Mouse (Mus musculus) urinary bladder, postnatal 10 days (tissue): Measurements from ENCODE around the gene Dgke.
A peak's percentile ranks its signal among the peaks of the same experiment; 100 is the strongest.

Source experiments
- DNase-seq: peaks from one replicate; pipeline ENCODE4 v3.0.0; 2022; ENCODE audit warnings: low spot score

Dgke gene

DNA sequence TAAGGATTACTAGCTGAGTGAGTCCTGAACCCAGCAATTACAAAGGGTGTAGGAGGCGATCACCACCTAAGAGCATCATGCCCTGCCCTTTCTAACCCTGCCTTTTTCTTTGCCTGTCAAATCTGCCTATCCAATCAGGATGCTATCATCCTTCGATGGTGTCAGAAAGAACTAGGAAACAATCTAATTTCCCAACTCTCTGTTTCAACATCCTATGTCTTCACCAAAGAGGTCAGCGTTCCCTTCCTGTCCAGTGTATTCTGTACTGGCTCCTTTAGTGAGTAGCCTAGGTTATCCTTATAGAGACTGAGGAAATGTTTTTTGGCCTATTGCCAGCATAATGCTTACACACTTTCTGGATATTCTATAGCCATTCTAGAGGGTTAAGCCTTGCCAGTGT is 31.1 kb downstream of the Dgke start:
- no peak for DNase-seq

DNA sequence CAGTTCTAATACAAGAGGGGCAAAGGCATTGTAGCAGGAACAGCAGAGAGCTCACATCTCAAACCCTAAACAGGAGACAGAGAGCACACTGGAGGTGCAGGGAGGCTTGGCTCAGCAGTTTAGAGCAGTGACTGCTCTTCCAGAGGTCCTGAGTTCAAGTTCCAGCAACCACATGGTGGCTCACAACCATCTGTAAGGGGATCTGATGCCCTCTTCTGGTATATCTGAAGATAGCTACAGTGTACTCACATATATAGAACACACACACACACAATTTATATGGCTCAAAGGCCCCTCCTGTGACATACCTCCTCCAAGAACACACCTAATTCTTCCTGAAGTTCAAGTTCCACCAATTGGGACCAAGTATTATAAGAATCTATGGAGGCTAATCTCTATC is 32.1 kb downstream of the Dgke start:
- DNase-seq, result no peak

DNA sequence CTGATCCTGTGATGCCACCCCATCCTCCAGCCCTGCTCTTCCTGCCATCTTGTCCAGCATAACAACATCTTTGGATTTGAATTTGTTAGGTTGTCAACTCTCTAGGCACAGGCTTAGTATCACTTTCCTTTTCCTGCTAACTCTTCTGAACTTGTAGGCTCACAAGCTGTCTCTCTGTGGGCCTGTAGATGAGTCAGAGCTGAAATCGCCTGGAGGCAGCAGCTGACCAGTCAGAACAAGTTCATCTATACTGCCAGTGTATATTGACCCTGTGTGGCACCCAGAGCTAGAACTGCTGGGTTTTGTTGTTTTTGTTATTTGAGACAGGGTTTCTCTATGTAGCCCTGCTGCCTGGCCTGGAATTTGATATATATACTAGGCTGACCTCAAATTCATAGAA is 35.5 kb downstream of the Dgke start:
- DNase-seq, result no peak

DNA sequence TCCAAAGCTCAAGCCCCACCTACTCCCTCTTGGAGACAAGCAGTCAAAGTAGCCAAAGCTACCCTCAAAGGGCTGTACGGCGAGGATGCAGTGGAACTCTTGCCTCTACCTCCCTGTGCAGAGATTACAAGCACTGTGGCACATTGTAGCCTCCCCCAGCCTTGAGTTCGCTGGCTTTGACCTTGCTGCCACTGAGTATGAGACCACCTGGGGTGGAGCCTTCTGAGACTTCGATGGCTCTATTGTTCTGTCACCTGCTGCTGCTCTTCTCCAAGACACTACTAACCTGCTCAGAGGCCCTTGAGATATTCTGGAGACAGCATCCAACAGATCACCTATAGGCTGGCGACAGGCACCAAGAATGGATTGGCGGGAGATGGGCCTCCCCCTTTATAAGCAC is 36.1 kb downstream of the Dgke start:
- DNase-seq, result no peak

DNA sequence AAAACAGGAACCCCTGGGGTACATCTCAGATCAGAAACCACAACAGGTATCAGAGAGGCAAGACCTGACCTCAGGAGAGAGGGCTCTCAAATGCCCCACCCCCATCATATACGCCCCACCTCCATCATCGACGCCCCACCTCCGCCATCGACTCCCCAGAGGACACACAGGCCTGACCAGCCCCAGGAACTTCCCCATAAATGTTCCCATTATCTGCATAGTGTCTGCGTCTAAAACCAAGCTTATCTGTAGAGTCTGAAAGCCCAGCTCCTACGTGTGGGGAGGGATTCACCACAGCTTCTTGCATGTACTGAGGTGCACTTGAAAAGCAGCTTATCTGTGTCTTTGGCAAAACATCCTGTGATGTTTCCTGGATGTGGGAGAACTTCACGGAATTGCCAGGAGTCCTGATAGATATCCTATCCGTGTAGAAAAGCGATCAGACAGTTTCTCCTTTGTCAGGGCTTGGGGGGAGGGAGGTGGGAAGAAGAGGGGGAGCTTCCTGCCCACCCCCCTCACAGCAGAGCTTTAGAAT is 37.7 kb downstream of the Dgke start:
- DNase-seq, result no peak

DNA sequence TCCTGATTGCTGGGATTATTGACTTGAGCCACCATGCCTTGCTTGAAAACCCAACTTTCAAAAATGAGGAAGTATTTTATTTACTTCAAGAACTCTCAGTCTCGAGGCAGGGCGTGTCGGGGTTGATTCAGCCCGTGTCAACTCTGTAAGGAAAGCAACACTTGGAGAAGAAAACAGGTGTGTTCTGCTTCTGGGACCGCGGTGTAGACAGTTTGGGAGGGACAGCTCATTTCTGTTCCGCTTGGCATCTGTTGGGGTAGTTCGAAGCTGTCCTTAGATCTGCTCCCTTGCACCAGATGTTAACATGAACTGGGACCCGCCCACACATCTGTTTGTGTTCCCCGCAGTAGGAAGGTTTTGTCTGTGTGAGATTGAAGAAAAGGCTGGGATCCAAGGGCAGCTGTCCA is 38.7 kb downstream of the Dgke start:
- DNase-seq, result no peak

DNA sequence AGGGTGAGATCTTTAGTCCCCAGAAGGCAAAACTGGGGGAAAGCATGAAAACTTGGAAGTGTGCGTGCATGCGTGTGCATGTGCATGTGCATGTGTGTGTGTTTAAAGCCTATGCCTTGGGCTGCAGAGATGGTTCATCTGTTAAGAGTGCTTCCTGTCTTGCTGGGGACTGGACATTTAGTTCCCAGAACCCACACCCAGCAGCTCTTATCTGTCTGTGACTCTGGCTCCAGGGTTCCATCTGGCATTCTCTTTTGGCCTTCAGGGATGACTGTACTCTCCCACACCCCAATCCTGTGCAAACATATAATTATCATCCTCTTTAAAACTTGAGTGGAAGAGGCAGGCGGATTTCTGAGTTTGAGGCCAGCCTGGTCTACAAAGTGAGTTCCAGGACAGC is 40.5 kb downstream of the Dgke start:
- no peak for DNase-seq

DNA sequence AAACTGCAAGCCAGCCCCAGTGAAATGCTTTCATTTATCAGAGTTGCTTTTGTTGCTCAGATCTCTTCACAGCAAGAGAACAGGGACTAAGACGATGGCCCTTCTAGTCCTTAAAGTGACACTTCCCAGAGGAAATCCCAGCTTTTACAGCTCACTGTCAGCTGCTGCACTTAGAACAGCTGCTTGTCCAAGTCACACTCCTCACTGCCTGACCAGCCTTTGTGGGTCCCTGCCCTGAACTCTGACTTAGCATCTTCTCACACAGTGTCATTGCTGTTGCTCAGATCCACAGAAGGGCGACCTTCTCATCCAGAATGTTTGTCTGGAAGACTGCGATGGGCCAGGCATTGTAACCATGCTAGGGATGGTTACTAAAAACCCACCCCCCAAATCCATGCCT is 41.0 kb downstream of the Dgke start:
- DNase-seq, result no peak

DNA sequence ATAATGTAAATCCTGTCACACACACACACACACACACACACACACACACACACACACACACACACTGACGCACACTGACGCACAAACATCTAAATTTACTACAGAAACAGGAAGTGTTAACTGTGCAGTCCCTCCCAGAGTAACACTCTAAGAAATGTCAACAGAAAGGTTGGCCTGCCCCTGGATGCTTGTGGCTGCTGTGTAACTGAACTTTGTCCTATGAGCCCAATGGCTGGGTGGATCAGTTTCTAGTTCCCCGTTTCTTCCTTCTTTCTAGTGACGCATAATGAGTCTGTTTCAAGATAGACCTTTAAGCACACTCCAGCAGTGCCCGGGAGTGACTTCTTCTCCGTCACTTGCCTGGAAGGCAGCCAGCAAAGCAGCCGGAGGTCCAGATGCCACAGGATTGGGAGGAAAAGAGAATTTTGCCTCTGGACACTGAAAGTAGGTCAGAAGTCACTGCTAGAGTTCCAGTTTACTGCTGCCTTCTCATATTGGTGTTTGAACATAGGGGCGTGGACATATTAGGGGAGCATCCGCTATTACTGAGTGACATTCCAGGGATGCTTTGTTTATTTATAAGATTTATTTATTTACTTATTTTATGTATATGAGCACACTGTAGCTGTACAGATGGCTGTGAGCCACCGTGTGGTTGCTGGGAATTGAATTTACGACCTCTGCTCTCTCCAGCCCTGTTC is 42.3 kb downstream of the Dgke start:
- peak; percentile 41 for DNase-seq

DNA sequence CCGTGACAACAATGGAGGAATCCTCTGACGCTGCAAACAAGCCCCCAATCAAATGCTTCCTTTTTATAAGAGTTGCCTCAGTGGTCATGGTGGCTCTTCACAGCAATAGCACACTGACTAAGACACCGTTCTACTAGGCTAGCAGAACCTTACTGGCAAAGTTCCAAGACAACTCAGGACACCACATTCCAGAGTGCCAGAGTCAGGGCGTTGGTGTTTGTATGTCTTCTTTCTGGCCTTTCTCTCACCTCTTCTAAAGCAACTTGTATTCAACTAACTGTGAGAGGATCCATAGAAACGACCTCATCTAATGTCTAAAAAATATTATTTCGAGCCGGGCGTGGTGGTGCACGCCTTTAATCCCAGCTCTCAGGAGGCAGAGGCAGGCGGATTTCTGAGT is 43.2 kb downstream of the Dgke start:
- DNase-seq, result no peak

DNA sequence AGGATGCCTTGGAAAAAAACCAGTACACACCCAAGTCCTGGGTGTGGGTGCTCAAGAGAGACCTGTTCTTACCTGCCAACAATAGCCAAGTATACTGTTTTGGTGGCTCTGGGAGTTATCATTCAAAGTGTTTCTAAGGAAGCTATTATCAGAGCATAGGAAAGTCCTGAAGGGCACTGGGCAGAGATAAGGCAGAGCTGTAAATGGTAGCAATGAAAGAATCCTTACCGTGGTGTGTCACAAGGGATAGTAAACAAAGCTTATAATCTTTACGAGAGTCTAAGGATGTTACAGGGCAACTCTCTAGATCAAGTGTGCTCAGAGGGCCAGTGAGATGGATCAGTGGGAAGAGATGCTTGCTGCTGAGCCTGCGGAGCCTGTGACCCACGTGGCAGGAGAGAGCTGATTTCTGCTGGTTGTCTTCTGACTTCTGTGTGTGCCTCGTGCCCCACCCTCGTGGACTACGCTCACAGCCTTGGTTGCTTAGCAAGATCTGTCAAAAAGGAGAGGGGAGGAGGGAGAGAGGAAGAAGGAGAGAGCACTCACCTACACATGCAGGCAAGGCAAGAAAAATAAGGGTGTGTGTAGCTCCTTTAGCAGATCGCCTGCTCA is 44.4 kb downstream of the Dgke start:
- no peak for DNase-seq

DNA sequence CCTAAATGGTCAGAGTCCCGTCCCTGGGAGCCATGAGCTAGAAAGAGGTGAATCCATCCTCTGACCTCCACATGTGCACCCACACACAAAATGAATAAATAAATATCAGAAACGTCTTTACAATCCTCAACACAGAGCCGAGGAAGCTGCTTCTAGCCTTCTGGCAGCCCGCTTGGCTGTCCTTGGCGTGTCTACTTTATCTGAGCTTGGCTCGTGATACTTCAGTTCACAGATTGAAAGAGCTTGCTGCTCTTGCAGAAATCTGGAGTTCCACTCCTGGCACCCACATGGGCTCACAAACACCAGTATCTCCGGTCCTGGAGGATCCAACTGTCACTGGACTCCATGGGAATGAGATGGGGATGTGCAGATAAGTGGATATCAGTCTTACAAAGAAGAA is 45.0 kb downstream of the Dgke start:
- DNase-seq, result no peak

DNA sequence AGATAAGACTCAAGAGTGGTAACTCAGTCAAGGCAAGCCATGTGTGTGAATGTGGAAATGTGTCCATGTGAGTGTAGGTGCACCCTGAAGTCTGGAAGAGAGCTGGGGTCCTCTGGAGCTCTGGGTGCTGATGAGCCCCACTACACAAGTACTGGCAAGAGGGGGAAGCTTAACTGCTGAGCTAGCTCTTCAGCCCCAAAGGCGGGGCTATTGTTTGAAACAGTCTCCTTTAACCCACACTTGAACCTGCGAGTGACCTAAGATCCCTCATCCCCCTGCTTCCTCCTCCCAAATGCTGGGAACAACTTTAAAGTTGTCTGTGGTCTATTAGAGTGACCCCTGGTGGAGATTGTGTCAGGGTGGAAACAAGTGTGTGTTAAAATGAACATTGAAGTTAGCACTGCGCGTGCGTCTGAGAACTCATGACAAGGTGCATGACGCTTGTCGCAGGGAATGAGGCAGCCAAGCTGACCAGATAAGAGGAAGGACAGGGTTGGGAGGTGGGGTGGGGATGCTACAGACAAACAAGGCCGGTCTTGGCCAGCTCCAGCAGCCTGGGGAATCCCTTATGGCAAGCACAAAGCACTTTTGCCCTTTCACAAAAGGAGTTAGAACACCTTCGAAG is 45.9 kb downstream of the Dgke start:
- no peak for DNase-seq

DNA sequence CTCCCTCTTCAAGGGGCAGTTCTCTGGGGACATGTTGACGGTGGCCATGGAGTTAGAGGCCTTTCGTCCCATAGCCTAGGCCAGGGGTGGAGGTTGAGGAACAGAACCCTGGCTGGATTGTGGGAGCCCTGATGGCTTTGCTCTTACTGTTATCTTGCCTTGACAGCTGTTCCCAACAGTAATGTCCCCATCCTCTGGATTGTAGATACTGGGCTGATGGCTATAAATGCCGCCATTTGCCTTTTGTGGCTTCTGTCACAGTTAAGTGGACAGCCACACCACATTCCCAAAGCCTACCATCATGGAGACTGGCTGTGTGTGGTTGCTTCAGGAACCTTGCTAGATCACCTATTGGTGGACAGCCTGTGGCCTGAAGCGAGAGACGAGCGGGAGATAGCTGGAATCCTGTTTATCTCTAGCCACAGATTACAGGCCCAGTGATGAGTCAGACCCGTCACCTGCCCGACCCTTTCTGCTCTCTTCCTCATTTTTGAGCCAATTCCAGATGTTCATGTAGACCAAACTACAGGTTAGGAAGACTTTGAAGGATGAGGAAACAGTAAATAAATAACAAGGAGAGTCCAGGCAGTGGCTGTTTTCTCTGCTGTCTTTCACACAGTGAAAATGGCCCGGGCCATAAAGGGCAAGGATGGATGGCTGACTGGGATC is 49.0 kb downstream of the Dgke start:
- no peak for DNase-seq

DNA sequence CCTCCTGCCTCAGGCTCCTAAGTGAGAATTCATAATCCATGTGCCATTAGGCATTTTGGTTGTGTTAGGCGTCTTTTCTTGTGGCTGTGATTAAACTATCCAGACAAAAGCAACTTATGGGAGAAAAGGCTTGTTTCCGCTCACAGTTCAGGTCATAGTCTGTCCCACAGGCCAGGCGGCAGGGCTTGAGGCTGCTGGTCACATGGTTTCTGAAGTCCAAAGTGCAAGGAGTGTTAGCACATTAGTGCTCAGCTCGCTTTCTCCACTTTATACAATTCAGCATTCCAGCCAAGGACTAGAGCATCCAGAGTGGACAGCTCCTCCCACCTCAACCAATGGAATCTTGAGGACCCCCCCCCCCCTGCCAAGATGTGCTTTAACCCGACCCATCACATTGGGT is 54.4 kb downstream of the Dgke start:
- no peak for DNase-seq

DNA sequence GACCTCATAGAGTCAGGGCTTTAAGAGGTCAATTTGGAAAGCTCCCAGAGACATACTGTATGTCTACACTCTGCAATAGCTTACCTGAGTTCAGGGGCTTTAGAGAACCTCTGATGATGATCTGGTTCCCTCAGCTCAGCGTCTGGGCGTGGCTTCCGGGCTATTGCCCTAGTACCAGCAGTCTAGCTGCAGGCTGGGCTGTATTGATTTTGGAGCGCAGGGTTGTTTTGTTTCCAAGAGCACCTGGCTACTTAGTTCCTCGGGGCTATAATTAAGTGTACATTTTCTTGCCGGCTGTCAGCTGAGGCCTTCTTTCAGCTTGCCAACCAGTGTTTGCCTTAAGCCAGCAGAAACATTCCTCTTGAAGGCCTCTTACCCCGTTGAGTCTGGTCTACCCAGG is 57.2 kb downstream of the Dgke start:
- DNase-seq, result no peak

DNA sequence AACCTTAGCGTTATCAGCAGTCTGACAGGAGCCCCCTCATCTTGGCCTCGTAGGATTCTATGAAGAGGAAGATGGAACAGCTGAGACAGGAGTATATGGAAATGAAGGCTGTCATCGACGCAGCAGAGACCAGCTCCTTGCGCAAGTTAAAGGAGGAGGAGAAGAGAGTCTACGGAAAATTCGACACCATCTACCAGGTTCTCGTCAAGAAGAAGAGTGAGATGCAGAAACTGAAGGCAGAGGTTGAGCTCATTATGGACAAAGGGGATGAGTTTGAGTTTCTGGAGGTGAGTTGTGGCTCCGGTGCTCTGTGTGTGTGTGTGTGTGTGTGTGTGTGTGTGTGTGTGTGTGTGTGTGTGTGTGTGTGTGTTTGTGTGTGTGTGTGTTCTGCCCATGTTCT is 57.6 kb downstream of the Dgke start:
- no peak for DNase-seq

DNA sequence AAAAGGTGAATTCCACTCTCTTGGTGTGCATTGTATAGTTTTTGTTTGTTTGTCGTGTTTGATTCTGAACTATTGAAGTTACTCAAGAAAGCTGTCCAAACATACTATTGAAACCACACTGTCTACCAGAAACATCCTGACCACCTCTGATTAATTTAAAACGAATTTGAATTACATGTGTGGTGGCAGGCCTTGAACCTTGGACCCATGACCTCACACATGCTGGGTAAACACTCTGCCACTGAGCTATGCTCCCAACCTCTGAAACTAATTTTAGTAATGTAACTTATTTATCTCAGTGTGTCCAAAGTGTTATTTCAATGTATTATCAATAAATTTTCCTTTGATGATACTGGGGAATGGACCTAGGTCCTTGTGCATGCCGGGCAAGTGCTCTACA is 59.1 kb downstream of the Dgke start:
- no peak for DNase-seq

DNA sequence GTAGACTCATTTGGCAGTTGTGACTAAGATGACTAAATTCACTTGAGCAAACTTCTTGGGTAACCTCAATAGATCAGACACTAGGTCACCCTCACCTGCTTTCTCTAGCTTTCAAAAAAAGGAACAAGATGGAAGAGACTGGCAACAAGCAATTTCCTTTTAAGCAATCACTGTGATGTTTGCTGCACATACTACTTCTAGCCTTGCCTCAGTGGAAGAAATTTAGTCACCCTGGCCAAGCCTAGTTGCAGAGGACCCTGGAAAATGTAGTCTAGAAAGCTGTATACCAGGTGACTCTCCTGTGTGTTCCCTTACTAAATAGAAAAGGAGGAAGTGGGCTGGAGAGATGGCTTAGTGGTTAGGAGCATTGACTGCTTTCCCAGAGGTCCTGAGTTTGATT is 60.2 kb downstream of the Dgke start:
- DNase-seq, result no peak

DNA sequence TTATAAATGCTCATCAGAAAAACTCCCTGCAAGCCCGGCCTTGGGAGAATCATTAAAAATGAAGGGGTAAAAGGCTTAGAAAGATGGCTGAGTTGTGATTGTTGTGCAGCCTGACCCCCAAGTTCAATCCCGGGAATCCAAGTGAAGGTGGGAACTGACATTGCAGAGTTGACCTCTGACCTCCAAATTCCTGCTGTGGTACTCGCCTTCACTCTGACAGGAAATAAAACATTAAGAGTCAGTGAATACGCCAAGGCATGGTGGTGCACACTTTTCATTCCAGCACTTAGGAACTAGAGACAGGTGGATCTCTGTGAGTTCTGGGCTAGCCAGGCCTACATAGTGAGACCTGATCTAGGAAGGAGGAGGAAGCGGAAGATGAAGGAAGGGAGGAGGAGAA is 61.2 kb downstream of the Dgke start:
- DNase-seq, result no peak

DNA sequence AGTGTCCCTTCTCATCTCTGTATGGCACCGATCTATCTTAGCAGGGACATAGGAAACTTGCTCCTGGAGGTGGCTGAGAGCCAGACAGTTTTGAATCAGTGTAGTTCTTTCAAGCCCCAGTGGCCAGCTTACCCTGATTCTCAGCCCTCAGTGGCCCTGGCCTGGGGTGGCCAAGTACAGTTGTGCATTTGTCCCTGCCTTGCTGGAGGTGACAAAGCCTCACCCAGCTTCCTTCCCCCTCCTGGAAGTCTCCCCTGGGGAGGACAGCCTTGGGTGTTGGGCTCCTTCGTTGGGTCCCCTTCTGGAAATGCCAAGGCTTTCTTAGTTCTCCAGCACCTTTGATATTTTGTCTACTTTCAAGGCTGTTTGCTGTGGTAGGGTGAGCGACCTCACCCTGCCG is 62.9 kb downstream of the Dgke start:
- no peak for DNase-seq

DNA sequence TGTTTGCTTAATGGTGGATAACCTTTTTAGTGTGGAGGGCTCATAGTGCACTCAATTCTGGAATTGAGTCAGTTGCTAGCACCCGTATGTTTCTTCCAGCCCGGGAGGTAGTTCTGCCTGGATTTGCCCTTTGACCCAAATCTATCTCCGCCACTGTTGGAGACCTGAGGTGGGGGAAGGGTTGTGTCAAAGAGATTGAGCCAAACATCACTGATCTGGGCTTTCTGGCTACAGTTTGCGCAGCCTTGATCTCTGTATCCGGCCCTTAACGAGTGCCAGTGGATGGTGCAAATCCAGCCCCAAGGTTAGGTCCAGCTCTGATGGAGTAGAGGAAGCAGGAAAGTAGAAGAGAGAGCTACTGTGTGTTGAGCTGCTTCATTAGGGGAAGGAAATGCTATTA is 63.6 kb downstream of the Dgke start:
- DNase-seq, result no peak

DNA sequence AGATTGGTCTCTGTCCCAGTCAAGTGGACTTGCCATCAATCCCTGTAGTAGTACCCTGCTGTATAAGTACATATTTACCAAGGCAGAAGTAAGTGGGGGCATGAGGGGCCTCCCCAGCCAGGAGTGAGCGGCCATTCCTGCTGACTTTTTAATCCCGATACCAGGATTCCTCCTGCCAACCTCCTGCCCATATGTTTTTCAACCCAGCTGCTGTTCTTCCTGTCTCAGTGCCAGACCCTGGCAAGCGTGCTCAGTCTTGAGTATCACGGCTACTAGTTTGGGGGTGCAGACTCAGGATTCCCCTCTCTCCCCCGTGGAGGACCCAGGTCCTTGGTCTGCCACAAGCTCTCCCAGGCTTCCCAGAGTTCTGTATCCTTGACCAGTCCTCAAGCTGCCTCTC is 64.0 kb downstream of the Dgke start:
- no peak for DNase-seq
